Mouse (Mus musculus) retina, embryonic 14.5 days (tissue): ENCODE measurements around the gene Pde1a.

ENCODE experiments used
- DNase-seq: peaks from one replicate; pipeline ENCODE4 v3.0.0-alpha.2; 2015; ENCODE audit warnings: low spot score

The Pde1a gene

DNA sequence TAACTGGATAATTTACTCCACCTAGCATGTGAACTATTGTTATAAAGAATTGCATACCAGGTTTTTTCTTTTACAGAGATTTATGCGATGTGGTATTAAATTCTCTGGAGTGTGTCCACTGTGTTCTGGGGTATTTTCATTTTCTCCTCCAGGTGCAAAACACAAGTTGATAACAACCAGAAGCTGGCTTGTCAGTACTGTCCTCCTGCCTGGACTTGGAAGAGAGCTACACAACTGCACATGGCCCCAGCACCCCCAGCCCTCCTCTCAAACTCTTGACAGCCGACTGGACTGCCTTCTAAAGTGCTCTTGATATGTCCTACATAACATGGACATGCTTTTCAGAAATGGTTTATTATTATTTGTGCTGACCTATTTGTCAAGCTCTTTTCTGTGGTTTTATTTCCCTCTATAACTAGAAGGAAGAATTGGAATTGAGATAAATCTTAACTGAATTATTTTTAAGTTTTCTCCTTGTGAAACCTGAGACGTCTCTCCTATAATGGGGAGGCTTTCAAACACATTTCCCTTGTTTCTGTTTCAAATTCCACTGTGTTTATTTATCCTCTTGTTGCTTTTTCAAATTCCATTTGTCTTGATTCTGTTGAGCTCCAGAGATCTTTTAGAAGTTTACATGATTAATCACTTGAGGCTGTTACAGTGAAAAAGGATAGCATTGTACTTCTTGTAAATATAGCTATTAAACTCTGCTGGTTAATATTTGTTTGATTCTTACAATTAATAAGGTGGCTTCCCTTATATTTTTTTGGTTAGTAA, 313.4 kb downstream of the Pde1a start:
- no peak for DNase-seq

DNA sequence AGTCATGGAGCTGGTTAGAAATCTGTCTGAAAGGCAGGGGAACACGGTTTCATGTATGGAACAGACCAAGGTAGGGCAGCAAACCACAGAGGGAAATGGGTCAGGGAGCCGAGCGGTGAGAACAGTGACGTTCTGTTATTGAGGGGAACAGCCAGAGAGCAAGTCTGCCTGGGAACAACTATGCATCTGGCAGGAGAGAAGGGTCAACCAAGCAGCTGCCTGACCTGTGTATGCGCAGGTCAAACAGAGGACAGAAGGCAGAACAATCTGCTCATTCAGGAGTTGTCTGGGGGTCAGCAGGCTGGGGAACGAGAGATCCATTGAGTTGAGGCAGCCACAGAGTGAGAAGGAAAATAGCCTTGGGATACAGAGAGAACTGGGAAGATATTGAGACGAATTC, 330.6 kb downstream of the Pde1a start:
- no peak for DNase-seq

DNA sequence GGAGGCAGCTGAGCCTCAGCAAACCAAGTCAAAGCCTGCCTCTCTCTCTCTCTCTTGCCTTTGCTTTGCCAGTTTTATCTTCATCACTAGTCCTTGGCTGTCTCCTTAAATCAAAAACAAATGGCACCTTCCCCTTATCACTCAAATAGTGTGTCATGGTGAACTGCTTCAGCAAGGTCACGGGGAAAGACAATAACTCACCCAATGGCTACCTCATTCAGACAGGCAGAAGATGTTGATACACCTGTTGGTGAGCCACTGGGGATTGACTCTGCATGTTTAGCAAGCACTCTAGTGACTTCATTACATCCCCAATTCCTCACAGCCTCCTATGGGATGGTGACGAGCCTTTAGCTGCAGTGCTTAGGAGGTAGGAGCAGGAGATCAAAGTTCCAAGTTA, 331.8 kb downstream of the Pde1a start:
- no peak for DNase-seq

DNA sequence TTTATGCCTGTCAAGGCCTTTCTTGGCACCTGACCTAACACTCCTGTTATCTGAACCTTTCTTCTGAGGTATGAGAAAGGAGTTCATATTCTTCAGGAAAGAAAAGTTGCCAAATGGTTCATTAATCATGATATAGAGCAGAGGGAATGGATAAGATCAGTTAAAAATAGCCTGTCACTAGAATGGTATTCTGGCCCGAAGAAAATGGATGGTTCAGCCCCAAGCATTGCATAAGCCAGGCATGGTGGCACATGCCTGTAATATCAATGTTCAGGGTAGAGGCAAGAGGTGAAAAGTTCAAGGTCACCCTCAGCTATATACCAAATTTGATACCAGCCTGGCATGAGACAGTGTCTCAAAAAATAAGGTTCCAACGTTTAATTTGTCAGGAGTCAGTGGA, 336.1 kb downstream of the Pde1a start:
- no peak for DNase-seq

DNA sequence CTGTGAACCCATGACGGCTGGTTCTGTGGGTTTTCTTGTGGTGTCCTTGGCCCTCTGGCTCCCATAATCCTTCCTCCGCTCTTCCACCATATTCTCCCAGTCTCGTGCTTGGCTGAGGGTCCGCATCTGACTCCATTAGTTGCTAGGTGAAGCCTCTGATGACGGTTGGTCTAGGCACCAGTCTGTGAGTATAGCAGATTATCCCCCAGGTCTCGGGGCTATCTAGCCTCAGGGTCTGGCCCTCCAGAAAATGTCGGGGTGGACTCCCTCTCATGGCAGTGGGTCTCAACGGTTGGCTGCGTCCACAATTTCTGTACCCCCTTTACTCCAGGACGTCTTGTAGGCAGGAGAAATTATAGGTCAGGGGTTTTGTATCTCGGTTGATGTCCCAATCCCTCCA, 342.8 kb downstream of the Pde1a start:
- no peak for DNase-seq

DNA sequence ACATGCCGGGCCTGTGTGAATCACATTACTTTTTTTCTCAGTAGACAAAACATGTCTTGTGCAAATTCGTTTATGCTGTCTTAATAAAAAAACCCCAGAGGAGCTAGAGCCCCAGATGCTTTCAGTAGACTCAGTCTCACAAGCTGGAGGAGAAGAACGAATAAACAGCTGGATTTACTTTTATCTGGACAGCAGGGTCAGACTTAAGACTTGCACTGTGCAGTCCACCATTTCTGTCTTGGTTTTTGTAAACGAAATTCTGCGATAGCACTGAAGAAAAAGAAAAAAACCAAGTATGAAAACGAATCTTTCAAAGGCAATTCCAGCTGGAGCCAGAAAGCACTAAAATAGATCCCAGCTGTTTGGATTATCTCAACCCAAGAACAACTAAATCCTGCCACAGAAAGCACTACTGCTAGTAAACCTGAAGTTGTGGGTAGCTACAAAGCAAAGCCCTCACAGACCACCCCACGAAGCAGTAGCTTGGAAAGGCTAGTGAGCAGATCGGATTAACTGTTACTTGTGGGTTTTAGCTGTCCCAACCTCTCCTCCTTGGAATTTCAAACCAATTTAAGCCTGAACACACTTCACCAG, 343.6 kb downstream of the Pde1a start:
- DNase-seq, result no peak
